Mouse (Mus musculus) embryonic facial prominence, embryonic 15.5 days (tissue): ENCODE results near the gene Clic6. TPM values are rescaled to one million over a fixed set of nuclear protein-coding genes. Genes with fewer than 3 reads are reported as not detected.
A peak's percentile ranks its signal among the peaks of the same experiment; 100 is the strongest.
"Not testable (repeated sequence)": the region's sequence is repeated elsewhere in the genome, so short reads cannot be mapped to it uniquely, and the experiment has no call there.

Experiments
- ATAC-seq: fragments of 200-750 bp; cut with Nextera tagmentation; 2 replicates; pipeline ENCODE4 v1.8.0; 2017; ENCODE audit warnings: low read depth, moderate TSS enrichment; ENCODE audit not compliant: insufficient number of reproducible peaks, low FRiP score, low TSS enrichment
- H3K27ac ChIP-seq: fragments of 300-500 bp; sonication (generic); replicated peaks from 2 replicates; pipeline ENCODE4 v1.5.1; 2015; ENCODE audit warnings: mild to moderate bottlenecking, inconsistent platforms
- H3K27me3 ChIP-seq: fragments of 300-500 bp; sonication (generic); 2 replicates; pipeline ENCODE4 v1.6.1; 2015; ENCODE audit warnings: inconsistent platforms
- H3K36me3 ChIP-seq: fragments of 300-500 bp; sonication (generic); 2 replicates; pipeline ENCODE4 v1.6.1; 2015; ENCODE audit warnings: mild to moderate bottlenecking, inconsistent platforms
- H3K4me1 ChIP-seq: fragments of 300-500 bp; sonication (generic); 2 replicates; pipeline ENCODE4 v1.6.1; 2015; ENCODE audit warnings: inconsistent platforms
- H3K4me2 ChIP-seq: fragments of 300-500 bp; sonication (generic); replicated peaks from 2 replicates; pipeline ENCODE4 v1.6.1; 2015; ENCODE audit warnings: mild to moderate bottlenecking, inconsistent platforms
- H3K4me3 ChIP-seq: fragments of 300-500 bp; sonication (generic); replicated peaks from 2 replicates; pipeline ENCODE4 v1.5.1; 2015; ENCODE audit warnings: mild to moderate bottlenecking, inconsistent platforms
- H3K9ac ChIP-seq: fragments of 300-500 bp; sonication (generic); 2 replicates; pipeline ENCODE4 v1.6.1; 2015; ENCODE audit warnings: inconsistent platforms
- H3K9me3 ChIP-seq: fragments of 300-500 bp; sonication (generic); replicated peaks from 2 replicates; pipeline ENCODE4 v1.6.1; 2016; ENCODE audit warnings: inconsistent platforms
- WGBS: fragments of 180-500 bp; shearing (Covaris S2); methylation state at CpG from one replicate; pipeline ENCODE4 v1.1.7; 2015; 5-methylcytosine and 5-hydroxymethylcytosine counted together
- polyA plus RNA-seq: library from polyadenylated mRNA; unstranded; fragments of >200 nt; fragmentation: Nextera tagmentation; extraction: Ambion mirVana; gene quantifications from 2 replicates; pipeline ENCODE4 v1.2.1, GENCODE M21; 2015

Clic6 gene
- polyA plus RNA-seq, 1 experiment from 2014 or later: 8.8 TPM

GRCm38 (mm10) chr16:92499324-92499723 is 13.8 kb downstream of the Clic6 start:
- Histone ChIP-seq H3K4me1 (peaks cover 16% of the 10 kb centered on the region), H3K9me3 (no peaks in the 10 kb centered on the region), H3K27me3 (peaks cover 45% of the 10 kb centered on the region), H3K27ac (no peak overlapping the region), H3K36me3 (no peaks in the 10 kb centered on the region), H3K9ac (no peak overlapping the region), H3K4me3 (peak overlapping the region; percentile 50), H3K4me2 (peak overlapping the region; percentile 96)
- ATAC-seq: no peak
- WGBS: 17% methylated on average over 15 of the region's 15 CpGs

GRCm38 (mm10) chr16:92500534-92500933 is 15.0 kb downstream of the Clic6 start:
- no peak for ATAC-seq
- H3K36me3 ChIP-seq: no peaks in the 10 kb centered on the region
- no peak overlapping the region for H3K4me3 ChIP-seq
- H3K27me3 ChIP-seq: peaks cover 45% of the 10 kb centered on the region
- no peak overlapping the region for H3K27ac ChIP-seq
- peaks cover 16% of the 10 kb centered on the region for H3K4me1 ChIP-seq
- no peak overlapping the region for H3K4me2 ChIP-seq
- H3K9ac ChIP-seq: no peak overlapping the region
- no peaks in the 10 kb centered on the region for H3K9me3 ChIP-seq
- 77% methylated on average over 8 of the region's 8 CpGs for WGBS

- peaks cover 13% of the 10 kb centered on the region for H3K4me1 ChIP-seq
- 56% methylated on average over 5 of the region's 5 CpGs for WGBS
- no peak overlapping the region for H3K27ac ChIP-seq
- peaks cover 31% of the 10 kb centered on the region for H3K27me3 ChIP-seq
- no peak overlapping the region for H3K4me2 ChIP-seq
- no peak overlapping the region for H3K4me3 ChIP-seq
- no peaks in the 10 kb centered on the region for H3K36me3 ChIP-seq
- H3K9me3 ChIP-seq: no peaks in the 10 kb centered on the region
- no peak for ATAC-seq
- H3K9ac ChIP-seq: no peak overlapping the region
Observed at GRCm38 (mm10) chr16:92503105-92503504, 17.6 kb downstream of the Clic6 start.

- ATAC-seq: no peak
Observed at GRCm38 (mm10) chr16:92507573-92507972, 22.0 kb downstream of the Clic6 start.

GRCm38 (mm10) chr16:92510835-92511772 is 25.6 kb downstream of the Clic6 start:
- ATAC-seq: no peak
- Histone ChIP-seq H3K9ac (no peak overlapping the region), H3K4me2 (no peak overlapping the region), H3K4me1 (0 out of 2 replicates have a peak, but pooled peaks cover 3% of the 10 kb centered on the region), H3K27ac (no peak overlapping the region), H3K9me3 (no peaks in the 10 kb centered on the region), H3K27me3 (0 out of 2 replicates have a peak, but pooled peaks cover 4% of the 10 kb centered on the region), H3K36me3 (no peaks in the 10 kb centered on the region), H3K4me3 (no peak overlapping the region)
- WGBS: 60% methylated on average over 13 of the region's 13 CpGs

More at GRCm38 (mm10) chr16:92507573-92507972, 22.0 kb downstream of the Clic6 start:
- H3K9me3 ChIP-seq: no peaks in the 10 kb centered on the region
- WGBS: 82% methylated on average over 4 of the region's 4 CpGs
- no peak overlapping the region for H3K9ac ChIP-seq
- no peaks in the 10 kb centered on the region for H3K27me3 ChIP-seq
- H3K4me2 ChIP-seq: no peak overlapping the region
- H3K4me1 ChIP-seq: 0 out of 2 replicates have a peak, but pooled peaks cover 3% of the 10 kb centered on the region
- H3K27ac ChIP-seq: no peak overlapping the region
- no peak overlapping the region for H3K4me3 ChIP-seq
- H3K36me3 ChIP-seq: no peaks in the 10 kb centered on the region

GRCm38 (mm10) chr16:92511773-92512391 is 26.3 kb downstream of the Clic6 start:
- Histone ChIP-seq H3K36me3 (no peaks in the 10 kb centered on the region), H3K27ac (no peak overlapping the region), H3K4me3 (no peak overlapping the region), H3K9ac (no peak overlapping the region), H3K27me3 (0 out of 2 replicates have a peak, but pooled peaks cover 4% of the 10 kb centered on the region), H3K9me3 (no peaks in the 10 kb centered on the region), H3K4me1 (0 out of 2 replicates have a peak, but pooled peaks cover 3% of the 10 kb centered on the region), H3K4me2 (no peak overlapping the region)
- 53% methylated on average over 5 of the region's 5 CpGs for WGBS
- no peak for ATAC-seq

- H3K9ac ChIP-seq, H3K9me3 ChIP-seq, H3K4me2 ChIP-seq, H3K27me3 ChIP-seq, H3K4me3 ChIP-seq, H3K36me3 ChIP-seq, H3K4me1 ChIP-seq, ATAC-seq, H3K27ac ChIP-seq: not testable (repeated sequence)
- 69% methylated on average over 9 of the region's 9 CpGs for WGBS
Observed at GRCm38 (mm10) chr16:92514896-92515295, 29.4 kb downstream of the Clic6 start.

- 79% methylated on average over 9 of the region's 9 CpGs for WGBS
- Histone ChIP-seq H3K4me2 (no peak overlapping the region), H3K27ac (no peak overlapping the region), H3K4me3 (no peak overlapping the region), H3K27me3 (0 out of 2 replicates have a peak, but pooled peaks cover 4% of the 10 kb centered on the region), H3K36me3 (no peaks in the 10 kb centered on the region), H3K9ac (no peak overlapping the region), H3K4me1 (0 out of 2 replicates have a peak, but pooled peaks cover 3% of the 10 kb centered on the region), H3K9me3 (no peaks in the 10 kb centered on the region)
- no peak for ATAC-seq
Observed at GRCm38 (mm10) chr16:92516139-92516538, 30.6 kb downstream of the Clic6 start.

- 0 out of 2 replicates have a peak, but pooled peaks cover 4% of the 10 kb centered on the region for H3K27me3 ChIP-seq
- H3K27ac ChIP-seq: no peak overlapping the region
- H3K4me1 ChIP-seq: no peaks in the 10 kb centered on the region
- H3K9me3 ChIP-seq: no peaks in the 10 kb centered on the region
- H3K4me2 ChIP-seq: no peak overlapping the region
- ATAC-seq: no peak
- WGBS: 50% methylated on average over 4 of the region's 4 CpGs
- H3K9ac ChIP-seq: no peak overlapping the region
- no peak overlapping the region for H3K4me3 ChIP-seq
- no peaks in the 10 kb centered on the region for H3K36me3 ChIP-seq
Observed at GRCm38 (mm10) chr16:92518718-92519117, 33.2 kb downstream of the Clic6 start.

GRCm38 (mm10) chr16:92519820-92520492 is 34.4 kb downstream of the Clic6 start:
- Histone ChIP-seq H3K4me1 (no peaks in the 10 kb centered on the region), H3K4me3 (no peak overlapping the region), H3K36me3 (no peaks in the 10 kb centered on the region), H3K9me3 (no peaks in the 10 kb centered on the region), H3K27me3 (no peaks in the 10 kb centered on the region), H3K4me2 (no peak overlapping the region), H3K9ac (no peak overlapping the region), H3K27ac (no peak overlapping the region)
- no peak for ATAC-seq
- 48% methylated on average over 13 of the region's 13 CpGs for WGBS

- H3K27ac ChIP-seq: no peak overlapping the region
- H3K4me1 ChIP-seq: no peaks in the 10 kb centered on the region
- no peak for ATAC-seq
- no peak overlapping the region for H3K4me2 ChIP-seq
- 74% methylated on average over 8 of the region's 8 CpGs for WGBS
- H3K27me3 ChIP-seq: no peaks in the 10 kb centered on the region
- H3K9ac ChIP-seq: no peak overlapping the region
- no peak overlapping the region for H3K4me3 ChIP-seq
- no peaks in the 10 kb centered on the region for H3K36me3 ChIP-seq
- no peaks in the 10 kb centered on the region for H3K9me3 ChIP-seq
Observed at GRCm38 (mm10) chr16:92523351-92523750, 37.8 kb downstream of the Clic6 start.
